Mouse (Mus musculus): ENCODE data around the gene Pcsk6.

- TF ChIP-seq POLR2A (IDR thresholded peaks at IDR 0.05; ENCODE audit: control insufficient read depth, low read depth, low read length) (no peak), CTCF (IDR thresholded peaks at IDR 0.05; ENCODE audit: control insufficient read depth, insufficient read depth, insufficient replicate concordance, low read depth, low read length) (no peak)
These were observed 51.6 kb downstream of the Pcsk6 start for GRCm38 (mm10) chr7:65913088-65913610.

All from testis, adult 2 months (tissue).